Mouse (Mus musculus): ENCODE measurements around the gene Gm20388. TPM values are rescaled to one million over a fixed set of nuclear protein-coding genes. Genes with fewer than 3 reads are reported as not detected.

Gene Gm20388
- polyA plus RNA-seq, 1 experiment from 2014 or later = 12.4 TPM

DNA sequence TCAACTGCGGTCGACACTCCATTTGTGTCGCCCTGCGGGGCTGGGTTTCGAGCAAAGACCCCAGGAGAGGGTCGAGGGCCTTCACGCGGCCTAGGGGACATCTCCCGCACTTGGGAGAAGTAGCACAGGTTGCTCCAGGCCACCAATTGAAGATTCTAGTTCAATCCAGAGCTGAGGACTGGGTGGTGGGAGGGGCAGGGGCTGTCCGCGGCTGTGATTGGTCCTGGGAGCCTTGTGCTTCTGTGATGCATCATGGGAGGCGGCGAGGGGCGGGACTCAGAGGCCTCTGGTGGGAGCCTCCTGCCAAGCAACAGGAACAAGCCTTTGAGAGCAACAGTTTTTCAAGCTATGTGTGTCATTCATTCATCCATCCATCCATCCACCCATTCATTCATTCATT, 1362.6 kb downstream of the Gm20388 start:
- Histone ChIP-seq H3K4me3 (ENCODE audit: low read length) (peak overlapping the region; percentile 21; the same call in 1 of the 2 replicates), H3K36me3 (ENCODE audit: control insufficient read depth, insufficient read depth, low read length) (no peaks in the 10 kb centered on the region), H3K4me2 (ENCODE audit: low read length) (peak overlapping the region; percentile 45), H3K27me3 (replicated peaks; ENCODE audit: control insufficient read depth, insufficient read depth, low read length) (no peaks in the 10 kb centered on the region), H3K9ac (ENCODE audit: low read depth, low read length) (peak overlapping the region; percentile 33), H3K27ac (ENCODE audit: low read depth, low read length) (peak overlapping the region; percentile 16; the same call in 1 of the 2 replicates), H3K4me1 (ENCODE audit: control insufficient read depth, insufficient read depth, low read depth, low read length) (no peaks in the 10 kb centered on the region; the same call in 1 of the 2 replicates), H3K9me3 (ENCODE audit: control insufficient read depth, low read length) (no peaks in the 10 kb centered on the region)
- peak; percentile 87 for ATAC-seq
- 59% methylated on average over 14 of the region's 14 CpGs for WGBS

DNA sequence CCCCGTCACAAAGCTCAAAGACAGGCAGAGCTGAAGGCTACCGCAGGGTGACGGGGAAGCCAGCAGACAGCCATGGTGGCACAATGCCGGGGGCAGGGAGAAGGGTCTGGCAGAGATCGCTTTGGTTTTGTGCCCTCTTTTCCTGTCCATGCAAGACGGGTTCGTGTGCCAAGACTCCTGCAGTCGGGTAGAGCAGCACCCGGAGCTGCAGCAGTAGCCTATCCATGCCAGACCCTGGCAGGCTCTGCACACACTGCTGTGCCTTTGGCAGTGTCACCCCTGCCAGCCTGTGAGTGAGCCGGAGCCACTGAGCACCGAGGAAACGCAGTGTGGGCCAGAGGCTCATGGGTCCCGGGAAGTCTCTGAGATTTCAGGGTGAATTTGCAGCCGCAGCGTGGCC, 1363.0 kb downstream of the Gm20388 start:
- H3K27ac ChIP-seq (ENCODE audit: low read depth, low read length) = peak overlapping the region; percentile 16; the same call in 1 of the 2 replicates
- H3K4me2 ChIP-seq (ENCODE audit: low read length) = peak overlapping the region; percentile 45; the same call in 1 of the 2 replicates
- WGBS = 62% methylated on average over 15 of the region's 15 CpGs

DNA sequence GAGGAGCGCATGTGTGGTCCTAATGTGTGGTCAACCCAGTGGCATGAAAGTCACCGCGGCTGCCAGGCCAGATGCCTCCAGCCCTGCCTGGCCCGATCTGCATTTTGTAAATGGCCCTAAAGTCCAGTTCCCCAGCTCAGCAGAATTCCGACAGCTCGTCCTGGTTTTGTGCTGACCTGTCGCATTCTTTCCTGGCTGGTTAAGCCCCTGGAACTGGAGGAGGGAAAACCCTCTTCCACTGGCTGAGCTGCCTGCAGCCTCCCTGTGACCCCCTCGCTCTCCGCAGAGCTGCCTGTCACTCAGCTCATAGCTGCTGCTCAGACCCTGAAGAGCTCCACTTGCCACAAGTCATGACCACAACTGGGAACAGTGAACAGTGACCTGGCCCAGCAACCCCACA, 1369.8 kb downstream of the Gm20388 start:
- no peaks in the 10 kb centered on the region for H3K27me3 ChIP-seq (replicated peaks; ENCODE audit: control insufficient read depth, insufficient read depth, low read length)
- no peak overlapping the region for H3K4me2 ChIP-seq (ENCODE audit: low read length)
- 54% methylated on average over 9 of the region's 9 CpGs for WGBS
- no peak overlapping the region for H3K4me3 ChIP-seq (ENCODE audit: low read length)
- H3K9ac ChIP-seq (ENCODE audit: low read depth, low read length) = no peak overlapping the region
- ATAC-seq = no peak
- H3K36me3 ChIP-seq (ENCODE audit: control insufficient read depth, insufficient read depth, low read length) = no peaks in the 10 kb centered on the region
- H3K27ac ChIP-seq (ENCODE audit: low read depth, low read length) = no peak overlapping the region
- H3K9me3 ChIP-seq (ENCODE audit: control insufficient read depth, low read length) = no peaks in the 10 kb centered on the region
- H3K4me1 ChIP-seq (ENCODE audit: control insufficient read depth, insufficient read depth, low read depth, low read length) = no peaks in the 10 kb centered on the region

More for the DNA sequence above, 1363.0 kb downstream of the Gm20388 start:
- Histone ChIP-seq H3K36me3 (ENCODE audit: control insufficient read depth, insufficient read depth, low read length) (no peaks in the 10 kb centered on the region), H3K9ac (ENCODE audit: low read depth, low read length) (no peak overlapping the region), H3K27me3 (replicated peaks; ENCODE audit: control insufficient read depth, insufficient read depth, low read length) (no peaks in the 10 kb centered on the region), H3K4me1 (ENCODE audit: control insufficient read depth, insufficient read depth, low read depth, low read length) (no peaks in the 10 kb centered on the region; the same call in 1 of the 2 replicates), H3K9me3 (ENCODE audit: control insufficient read depth, low read length) (no peaks in the 10 kb centered on the region), H3K4me3 (ENCODE audit: low read length) (no peak overlapping the region)
- peak; percentile 93 for ATAC-seq

DNA sequence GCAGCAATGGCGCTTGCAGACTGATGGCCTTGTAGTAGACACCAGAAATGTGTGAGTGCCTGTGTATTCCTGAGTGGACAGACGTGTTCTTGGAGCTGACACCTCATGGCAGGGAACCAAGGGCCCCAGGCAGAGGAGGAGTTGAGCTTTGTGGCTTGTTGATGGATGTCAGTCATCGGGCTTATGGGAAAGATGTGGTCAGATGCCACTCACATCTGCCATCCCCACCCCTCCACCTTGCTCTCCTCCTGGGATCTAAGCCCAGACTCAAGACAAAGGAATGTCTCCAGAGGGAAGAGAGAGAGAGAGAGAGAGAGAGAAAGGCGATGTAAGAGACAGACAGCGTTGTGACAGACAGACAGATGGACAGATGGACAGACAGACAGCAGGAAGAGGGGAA, 1378.7 kb downstream of the Gm20388 start:
- WGBS = 70% methylated on average over 5 of the region's 5 CpGs
- H3K36me3 ChIP-seq (ENCODE audit: control insufficient read depth, insufficient read depth, low read length) = no peaks in the 10 kb centered on the region
- H3K4me2 ChIP-seq (ENCODE audit: low read length) = no peak overlapping the region
- no peak overlapping the region for H3K27ac ChIP-seq (ENCODE audit: low read depth, low read length)
- H3K9ac ChIP-seq (ENCODE audit: low read depth, low read length) = no peak overlapping the region
- H3K4me3 ChIP-seq (ENCODE audit: low read length) = no peak overlapping the region
- H3K27me3 ChIP-seq (replicated peaks; ENCODE audit: control insufficient read depth, insufficient read depth, low read length) = no peaks in the 10 kb centered on the region
- no peaks in the 10 kb centered on the region for H3K9me3 ChIP-seq (ENCODE audit: control insufficient read depth, low read length)
- H3K4me1 ChIP-seq (ENCODE audit: control insufficient read depth, insufficient read depth, low read depth, low read length) = peaks cover 11% of the 10 kb centered on the region
- ATAC-seq = no peak

DNA sequence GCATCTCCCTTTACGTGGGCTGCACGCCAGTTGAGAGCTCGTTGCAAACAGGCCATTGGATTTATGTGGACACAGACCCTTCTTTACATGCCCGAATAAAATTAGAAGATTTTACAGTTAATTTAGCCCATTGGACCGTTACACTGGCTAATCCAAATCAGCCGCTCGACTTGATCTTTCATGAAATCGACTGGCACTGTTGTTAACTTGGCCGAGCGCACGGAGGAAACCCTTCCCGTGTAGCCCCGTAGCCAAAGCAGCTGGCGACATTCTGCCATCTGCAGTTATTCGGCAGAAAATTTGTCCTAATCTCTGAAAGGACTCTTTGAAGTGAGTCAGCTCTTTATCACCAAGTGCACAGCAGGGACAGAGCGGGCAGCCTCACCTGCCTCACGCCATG, 1379.9 kb downstream of the Gm20388 start:
- ATAC-seq = peak; percentile 50; the same call in 1 of the 2 replicates
- no peak overlapping the region for H3K4me3 ChIP-seq (ENCODE audit: low read length)
- H3K27me3 ChIP-seq (replicated peaks; ENCODE audit: control insufficient read depth, insufficient read depth, low read length) = no peaks in the 10 kb centered on the region; the same call in 1 of the 2 replicates
- no peaks in the 10 kb centered on the region for H3K36me3 ChIP-seq (ENCODE audit: control insufficient read depth, insufficient read depth, low read length)
- peaks cover 16% of the 10 kb centered on the region for H3K4me1 ChIP-seq (ENCODE audit: control insufficient read depth, insufficient read depth, low read depth, low read length)
- no peak overlapping the region; the same call in 1 of the 2 replicates for H3K27ac ChIP-seq (ENCODE audit: low read depth, low read length)
- H3K4me2 ChIP-seq (ENCODE audit: low read length) = no peak overlapping the region
- no peak overlapping the region for H3K9ac ChIP-seq (ENCODE audit: low read depth, low read length)
- 54% methylated on average over 17 of the region's 17 CpGs for WGBS
- H3K9me3 ChIP-seq (ENCODE audit: control insufficient read depth, low read length) = no peaks in the 10 kb centered on the region

DNA sequence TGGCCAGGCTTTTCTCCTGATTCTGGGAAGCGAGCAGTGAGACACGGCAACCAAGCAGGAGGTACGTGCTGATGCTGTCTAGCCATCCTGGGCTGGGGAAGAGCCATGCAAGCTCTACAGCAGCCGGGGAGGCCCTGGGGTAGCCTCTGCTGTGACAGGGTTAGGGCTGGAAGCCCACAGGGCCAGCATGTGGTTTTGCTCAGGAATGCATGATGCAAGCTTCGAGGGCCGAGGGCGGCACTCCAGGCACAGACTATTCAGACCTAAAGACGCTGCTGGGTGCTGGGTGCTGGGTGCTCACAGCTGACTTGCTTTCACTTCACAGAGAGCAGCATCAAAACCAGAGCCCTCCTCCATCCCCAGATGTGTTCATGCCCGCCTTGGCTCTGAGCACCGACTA, 1382.8 kb downstream of the Gm20388 start:
- Histone ChIP-seq H3K27ac (ENCODE audit: low read depth, low read length) (no peak overlapping the region), H3K4me2 (ENCODE audit: low read length) (no peak overlapping the region), H3K4me1 (ENCODE audit: control insufficient read depth, insufficient read depth, low read depth, low read length) (peaks cover 23% of the 10 kb centered on the region), H3K9me3 (ENCODE audit: control insufficient read depth, low read length) (no peaks in the 10 kb centered on the region), H3K27me3 (replicated peaks; ENCODE audit: control insufficient read depth, insufficient read depth, low read length) (no peaks in the 10 kb centered on the region; the same call in 1 of the 2 replicates), H3K36me3 (ENCODE audit: control insufficient read depth, insufficient read depth, low read length) (no peaks in the 10 kb centered on the region), H3K9ac (ENCODE audit: low read depth, low read length) (no peak overlapping the region), H3K4me3 (ENCODE audit: low read length) (no peak overlapping the region)
- ATAC-seq = no peak
- WGBS = 85% methylated on average over 10 of the region's 10 CpGs

DNA sequence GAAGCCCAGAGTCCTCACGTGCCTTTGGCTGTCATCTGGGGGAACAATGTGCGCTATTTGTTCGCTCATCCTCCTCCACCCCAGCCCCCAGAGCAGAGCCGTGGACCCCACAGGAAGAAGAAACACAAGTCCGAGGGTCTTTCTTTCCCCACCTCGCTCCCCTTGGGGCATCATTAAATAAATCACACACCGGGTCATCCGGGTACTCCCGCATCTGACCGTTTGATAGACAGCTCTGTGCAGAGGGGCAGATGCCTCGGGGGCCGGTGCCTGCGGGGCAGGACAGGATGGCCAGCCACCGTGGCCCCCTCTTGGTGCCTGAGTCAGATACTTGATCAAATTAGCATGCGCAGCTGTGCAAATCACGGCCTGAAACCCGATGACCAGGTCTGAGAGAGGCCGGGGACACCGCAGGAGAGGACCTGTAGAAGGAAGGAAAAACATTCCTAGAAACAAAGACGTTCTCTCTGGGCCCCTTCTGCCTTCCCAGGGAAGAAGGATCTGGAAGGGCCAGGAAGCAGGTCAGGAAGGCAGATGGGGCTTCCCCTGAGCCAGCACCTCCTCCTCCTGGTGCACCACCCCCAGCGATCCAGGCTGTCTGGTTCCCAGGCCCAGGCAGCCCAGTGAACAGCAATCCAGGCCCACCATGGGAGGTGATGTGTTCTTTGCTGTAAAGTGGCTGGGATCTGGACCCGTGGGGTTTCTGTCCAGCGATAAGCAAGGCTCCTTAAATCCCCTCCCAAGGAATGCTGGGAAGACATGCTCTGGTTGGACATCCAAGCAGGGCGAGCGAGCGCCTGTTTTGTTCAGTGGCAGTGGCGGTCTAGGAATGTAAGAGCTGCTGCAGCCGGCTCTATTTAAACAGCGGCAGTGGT, 1383.8 kb downstream of the Gm20388 start:
- 24% methylated on average over 29 of the region's 29 CpGs for WGBS
- Histone ChIP-seq H3K4me3 (ENCODE audit: low read length) (no peak overlapping the region), H3K27me3 (replicated peaks; ENCODE audit: control insufficient read depth, insufficient read depth, low read length) (no peaks in the 10 kb centered on the region; the same call in 1 of the 2 replicates), H3K36me3 (ENCODE audit: control insufficient read depth, insufficient read depth, low read length) (no peaks in the 10 kb centered on the region), H3K4me1 (ENCODE audit: control insufficient read depth, insufficient read depth, low read depth, low read length) (peaks cover 23% of the 10 kb centered on the region), H3K9ac (ENCODE audit: low read depth, low read length) (peak overlapping the region; percentile 41), H3K27ac (ENCODE audit: low read depth, low read length) (no peak overlapping the region), H3K9me3 (ENCODE audit: control insufficient read depth, low read length) (no peaks in the 10 kb centered on the region), H3K4me2 (ENCODE audit: low read length) (no peak overlapping the region)
- no peak for ATAC-seq

DNA sequence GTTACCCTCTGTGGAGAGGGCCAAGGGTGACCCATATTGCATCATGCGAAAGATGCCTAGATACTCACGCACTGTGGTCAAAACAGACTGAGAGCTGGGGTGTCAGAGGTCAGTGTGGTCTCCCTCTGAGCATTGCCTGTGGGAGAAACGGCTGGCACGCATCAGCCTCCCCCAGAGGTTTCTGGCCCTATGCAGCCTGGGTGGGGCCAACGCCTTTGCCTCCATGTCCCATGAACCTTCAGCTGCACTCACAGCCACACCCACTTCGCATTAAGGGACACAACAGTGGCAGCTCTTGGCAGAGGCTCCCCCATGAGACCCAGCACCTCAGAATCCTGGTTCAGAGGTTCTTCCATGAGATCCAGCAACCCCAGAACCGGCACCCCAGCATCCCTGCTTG, 1385.4 kb downstream of the Gm20388 start:
- Histone ChIP-seq H3K27ac (ENCODE audit: low read depth, low read length) (peak overlapping the region; percentile 70), H3K4me2 (ENCODE audit: low read length) (no peak overlapping the region), H3K4me1 (ENCODE audit: control insufficient read depth, insufficient read depth, low read depth, low read length) (peaks cover 25% of the 10 kb centered on the region), H3K9me3 (ENCODE audit: control insufficient read depth, low read length) (no peaks in the 10 kb centered on the region), H3K4me3 (ENCODE audit: low read length) (no peak overlapping the region), H3K36me3 (ENCODE audit: control insufficient read depth, insufficient read depth, low read length) (no peaks in the 10 kb centered on the region), H3K9ac (ENCODE audit: low read depth, low read length) (no peak overlapping the region), H3K27me3 (replicated peaks; ENCODE audit: control insufficient read depth, insufficient read depth, low read length) (no peaks in the 10 kb centered on the region; the same call in 1 of the 2 replicates)
- ATAC-seq = no peak
- WGBS = 83% methylated on average over 7 of the region's 7 CpGs

DNA sequence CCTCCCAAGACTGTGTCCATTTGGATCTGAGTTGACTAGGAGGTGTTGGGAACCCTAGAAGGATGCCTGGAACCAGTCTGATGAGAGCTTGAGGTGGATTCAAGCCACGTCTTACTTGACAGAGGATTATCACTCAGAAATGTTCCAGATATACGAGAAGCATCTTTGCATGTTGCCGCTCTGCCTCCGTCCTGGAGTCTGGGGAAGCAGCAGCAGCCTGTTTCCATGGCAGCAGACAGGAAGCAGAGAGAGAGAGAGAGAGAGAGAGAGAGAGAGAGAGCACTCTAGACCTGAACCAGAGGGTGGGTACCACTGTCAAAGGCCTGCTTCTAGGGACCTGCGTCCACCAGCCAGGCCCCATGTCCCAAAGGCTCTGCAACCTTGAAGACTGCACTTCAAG, 1386.0 kb downstream of the Gm20388 start:
- Histone ChIP-seq H3K9me3 (ENCODE audit: control insufficient read depth, low read length) (no peaks in the 10 kb centered on the region), H3K27ac (ENCODE audit: low read depth, low read length) (peak overlapping the region; percentile 70), H3K9ac (ENCODE audit: low read depth, low read length) (no peak overlapping the region), H3K27me3 (replicated peaks; ENCODE audit: control insufficient read depth, insufficient read depth, low read length) (no peaks in the 10 kb centered on the region; the same call in 1 of the 2 replicates), H3K4me2 (ENCODE audit: low read length) (no peak overlapping the region), H3K4me1 (ENCODE audit: control insufficient read depth, insufficient read depth, low read depth, low read length) (peaks cover 30% of the 10 kb centered on the region), H3K4me3 (ENCODE audit: low read length) (no peak overlapping the region), H3K36me3 (ENCODE audit: control insufficient read depth, insufficient read depth, low read length) (no peaks in the 10 kb centered on the region)
- WGBS = 24% methylated on average over 5 of the region's 5 CpGs
- ATAC-seq = peak; percentile 88
